Mouse (Mus musculus) embryonic fibroblast, embryonic 13.5 days (primary cell): ENCODE results near the gene Serpini1.

ENCODE experiments used
- CTCF ChIP-seq: IDR thresholded peaks from 2 replicates; pipeline ENCODE4 v1.5.1; 2011; ENCODE audit warnings: mild to moderate bottlenecking, control low read depth, low read length, moderate library complexity, borderline replicate concordance; ENCODE audit not compliant: insufficient read depth
- POLR2A ChIP-seq: IDR thresholded peaks from 2 replicates; pipeline ENCODE4 v1.6.1; 2011; ENCODE audit warnings: low read depth, mild to moderate bottlenecking, control low read depth, low read length, moderate library complexity

DNA sequence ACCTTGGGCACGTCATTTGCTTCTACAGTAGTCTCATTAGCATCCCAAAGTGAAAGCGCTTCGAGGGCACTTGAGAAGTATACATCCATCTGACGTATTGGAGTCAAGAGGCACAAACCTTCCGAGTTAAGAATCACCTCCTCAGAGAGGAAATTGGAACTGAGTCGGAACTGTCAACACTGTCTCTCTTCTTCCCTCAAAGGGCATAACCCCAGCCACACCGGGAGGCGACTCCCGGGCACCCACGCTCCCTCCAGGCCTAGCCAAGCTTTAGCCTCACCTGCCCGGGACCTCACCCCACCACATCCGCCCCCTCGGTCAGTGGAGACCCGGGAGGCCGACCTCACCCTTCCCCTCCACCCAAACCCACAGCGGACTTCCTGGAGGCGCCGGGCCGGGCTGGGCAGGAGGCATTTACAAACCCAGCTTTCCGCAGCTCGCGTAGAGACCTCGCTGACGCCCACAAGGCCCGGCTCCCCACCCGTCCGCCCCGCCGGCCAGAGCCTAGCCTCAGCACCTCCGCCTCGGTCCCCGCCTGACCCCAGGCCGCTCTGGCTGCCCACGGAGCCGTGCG is 1.1 kb upstream of the Serpini1 start:
- TF ChIP-seq POLR2A (no peak), CTCF (no peak)
